Mouse (Mus musculus): Measurements from ENCODE around the gene Smad6.

Smad6 gene

GRCm38 (mm10) chr9:64022562-64023366, 905 bp upstream of the Smad6 start:
- peak; percentile 65 to 71 for DNase-seq (ENCODE audit: low spot score in 2 of 2)

GRCm38 (mm10) chr9:64021319-64021850, 474 bp downstream of the Smad6 start:
- DNase-seq (ENCODE audit: low spot score in 2 of 2), result no peak

- DNase-seq (ENCODE audit: low spot score in 2 of 2), result no peak
Observed at GRCm38 (mm10) chr9:64020606-64021318, 1.1 kb downstream of the Smad6 start.

- no peak for DNase-seq (ENCODE audit: low spot score in 2 of 2)
Observed at GRCm38 (mm10) chr9:64020171-64020605, 1.7 kb downstream of the Smad6 start.

GRCm38 (mm10) chr9:64019036-64019886, 2.6 kb downstream of the Smad6 start:
- DNase-seq (ENCODE audit: low spot score in 2 of 2), result no peak

- DNase-seq (ENCODE audit: low spot score in 2 of 2), result no peak
Observed at GRCm38 (mm10) chr9:64017861-64018793, 3.7 kb downstream of the Smad6 start.

- DNase-seq (ENCODE audit: low spot score in 2 of 2), result no peak
Observed at GRCm38 (mm10) chr9:64016648-64017400, 5.0 kb downstream of the Smad6 start.

- no peak for DNase-seq (ENCODE audit: low spot score in 2 of 2)
Observed at GRCm38 (mm10) chr9:64016092-64016491, 5.8 kb downstream of the Smad6 start.

GRCm38 (mm10) chr9:64014801-64015200, 7.1 kb downstream of the Smad6 start:
- DNase-seq (ENCODE audit: low spot score in 2 of 2), result no peak

GRCm38 (mm10) chr9:64011356-64011755, 10.5 kb downstream of the Smad6 start:
- no peak for DNase-seq (ENCODE audit: low spot score in 2 of 2)

GRCm38 (mm10) chr9:64002981-64003380, 18.9 kb downstream of the Smad6 start:
- DNase-seq (ENCODE audit: low spot score in 2 of 2), result no peak

- no peak for DNase-seq (ENCODE audit: low spot score in 2 of 2)
Observed at GRCm38 (mm10) chr9:64001081-64001480, 20.8 kb downstream of the Smad6 start.

GRCm38 (mm10) chr9:64000085-64000484, 21.8 kb downstream of the Smad6 start:
- no peak for DNase-seq (ENCODE audit: low spot score in 2 of 2)

- no peak for DNase-seq (ENCODE audit: low spot score in 2 of 2)
Observed at GRCm38 (mm10) chr9:63999194-63999593, 22.7 kb downstream of the Smad6 start.

- DNase-seq (ENCODE audit: low spot score in 2 of 2), result no peak
Observed at GRCm38 (mm10) chr9:63998026-63998425, 23.8 kb downstream of the Smad6 start.

GRCm38 (mm10) chr9:63997439-63997838, 24.4 kb downstream of the Smad6 start:
- DNase-seq (ENCODE audit: low spot score in 2 of 2), result no peak

- DNase-seq (ENCODE audit: low spot score in 2 of 2), result no peak
Observed at GRCm38 (mm10) chr9:63993256-63993655, 28.6 kb downstream of the Smad6 start.

GRCm38 (mm10) chr9:63992761-63993160, 29.1 kb downstream of the Smad6 start:
- DNase-seq (ENCODE audit: low spot score in 2 of 2), result no peak

- DNase-seq (ENCODE audit: low spot score in 2 of 2), result no peak
Observed at GRCm38 (mm10) chr9:63991193-63991592, 30.7 kb downstream of the Smad6 start.

GRCm38 (mm10) chr9:63989641-63990040, 32.2 kb downstream of the Smad6 start:
- DNase-seq (ENCODE audit: low spot score in 2 of 2), result no peak
